Mouse (Mus musculus) activated CD4-positive, CD25-positive, alpha-beta regulatory T cell, adult 9 weeks (primary cell): ENCODE data around the gene Gm14496. TPM values are rescaled to one million over a fixed set of nuclear protein-coding genes. Genes with fewer than 3 reads are reported as not detected.

Experiments used
- polyA plus RNA-seq: library from polyadenylated mRNA; unstranded; fragments of 100-300 nt; shearing (Covaris generic); gene quantifications from one replicate; pipeline ENCODE4 v1.2.1, GENCODE M21; 2017

Gene Gm14496
- 0.09 TPM for polyA plus RNA-seq

DNA sequence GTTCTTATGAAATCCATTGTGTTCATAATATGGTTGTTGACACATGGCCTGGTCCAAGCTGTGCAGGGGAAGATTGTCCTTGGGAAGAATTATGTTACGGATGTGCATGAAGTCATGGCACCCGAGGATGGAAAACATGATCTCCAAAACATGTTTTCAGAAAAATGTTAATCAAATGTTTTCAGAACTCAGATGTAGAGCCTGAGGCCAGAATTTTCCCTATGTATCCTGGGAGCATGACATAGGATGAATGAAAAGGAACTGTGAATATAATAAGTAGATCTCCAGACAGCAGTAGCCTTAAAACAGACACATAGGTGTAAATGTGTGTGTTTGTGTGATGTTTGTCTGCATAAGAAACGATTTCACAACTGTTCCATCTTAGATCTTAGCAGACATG lies at the start of gene Gm14496:
Gene Gm14496, plus strand, starts transcription at position 301 of the 400 bp plus-strand sequence.

Other genes with a start within 250 kb of the Gm14496 start
- not detected for gene Myt1, start 227.8 kb upstream of the Gm14496 start, polyA plus RNA-seq
- 90.0 TPM for gene Pcmtd2, start 153.3 kb upstream of the Gm14496 start, polyA plus RNA-seq
- 35.9 TPM for gene Polr3k, start 126.8 kb upstream of the Gm14496 start, polyA plus RNA-seq